Mouse (Mus musculus): ENCODE results near the gene Vamp5.

DNA sequence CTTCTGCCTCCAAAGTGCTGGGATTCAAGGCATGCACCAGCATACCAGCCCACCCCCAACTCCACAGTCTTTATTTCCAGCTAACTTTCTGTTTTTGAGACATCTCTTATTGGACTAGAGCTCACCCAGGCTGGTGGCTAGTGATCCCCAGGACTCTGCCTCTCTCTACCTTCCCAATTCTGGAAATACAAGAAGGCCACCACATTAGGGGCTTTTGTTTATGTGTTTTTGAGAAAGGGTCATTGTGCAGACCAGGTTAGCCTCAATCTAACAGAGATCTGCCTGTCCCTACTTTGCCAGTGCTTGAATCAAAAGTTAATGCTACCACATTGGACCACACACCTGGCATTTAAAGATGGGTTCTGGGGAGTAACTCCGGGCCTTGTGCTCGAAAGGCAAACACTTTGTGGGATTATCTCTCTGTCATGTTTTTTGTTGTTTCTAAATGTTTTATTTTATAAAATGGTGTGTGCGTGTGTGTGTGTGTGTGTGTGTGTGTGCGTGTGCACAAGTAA, 12.8 kb downstream of the Vamp5 start:
- no peak for TF ChIP-seq UBTF (IDR thresholded peaks at IDR 0.05; ENCODE audit: borderline replicate concordance, insufficient read depth, low read depth, low read length)
- TF ChIP-seq SIN3A (IDR thresholded peaks at IDR 0.05; ENCODE audit: low read length), result 0 out of 2 replicates have a peak, but pooled peaks have one; percentile 18
- no peak for TF ChIP-seq MAFK (IDR thresholded peaks at IDR 0.05; ENCODE audit: borderline replicate concordance, low read depth, low read length)
- no peak for TF ChIP-seq ELF1 (IDR thresholded peaks at IDR 0.05; ENCODE audit: low read depth, low read length)

Measured in MEL (cell line).